Mouse (Mus musculus) cerebellum, adult 8-10 months (tissue): ENCODE measurements around the gene Kirrel.

Source experiments
- DNase-seq: peaks from one replicate; pipeline ENCODE4 v3.0.0; 2022

Gene Kirrel

DNA sequence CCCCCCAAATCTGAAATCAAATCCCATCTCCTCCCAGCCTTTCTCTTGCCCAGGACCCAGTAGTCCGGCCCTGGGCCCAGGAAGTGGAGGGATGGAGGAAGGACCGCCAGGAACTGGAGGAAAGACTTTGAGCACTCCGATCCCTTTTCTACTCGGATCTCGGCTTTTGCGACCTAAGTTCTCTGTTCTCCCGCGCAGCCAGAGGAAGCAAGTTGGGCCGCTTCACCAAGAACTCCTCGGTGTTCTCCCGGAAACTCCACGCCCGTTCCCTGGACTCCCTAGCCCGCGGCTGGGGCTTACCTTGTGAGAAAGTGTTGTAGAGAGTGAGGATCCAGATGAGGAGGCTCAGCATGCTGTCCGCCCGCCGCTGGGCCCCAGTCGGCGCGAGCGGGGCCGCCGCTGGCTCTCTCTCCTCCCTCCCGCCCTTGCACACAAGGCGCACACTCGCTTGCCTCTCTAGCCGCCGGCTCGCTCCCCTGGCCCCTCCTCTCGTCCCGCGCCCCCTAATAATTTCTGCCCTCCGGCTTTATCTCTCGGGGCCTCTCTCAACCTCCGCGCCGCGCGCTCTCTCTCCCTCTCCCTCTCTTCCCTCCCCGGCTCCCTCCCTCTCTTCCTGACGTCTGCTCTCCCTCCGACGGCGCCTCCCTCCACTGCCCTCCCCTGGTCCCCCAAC, at the start of gene Kirrel:
TSS of gene Kirrel (minus strand) at position 652 of the 673 bp plus-strand sequence.
- no peak for DNase-seq

DNA sequence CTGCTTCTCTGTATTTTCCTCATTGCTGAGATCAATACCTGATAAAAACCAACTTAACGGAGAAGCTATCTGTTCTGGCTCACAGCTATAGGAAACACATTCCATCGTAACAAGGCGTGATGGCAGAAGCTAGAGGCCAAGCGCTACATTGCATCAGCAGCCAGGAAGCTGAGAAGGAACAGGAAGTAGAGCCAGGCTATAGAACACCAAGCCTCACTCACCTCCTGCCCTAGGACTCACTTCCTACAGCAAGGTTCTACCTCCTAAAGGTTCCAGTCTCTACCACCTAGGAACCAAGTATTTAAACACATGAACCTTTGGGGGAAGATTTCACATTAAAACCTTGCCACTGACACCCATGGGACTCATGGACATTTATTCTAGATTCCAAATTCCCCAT, 49.1 kb upstream of the Kirrel start:
- no peak for DNase-seq

DNA sequence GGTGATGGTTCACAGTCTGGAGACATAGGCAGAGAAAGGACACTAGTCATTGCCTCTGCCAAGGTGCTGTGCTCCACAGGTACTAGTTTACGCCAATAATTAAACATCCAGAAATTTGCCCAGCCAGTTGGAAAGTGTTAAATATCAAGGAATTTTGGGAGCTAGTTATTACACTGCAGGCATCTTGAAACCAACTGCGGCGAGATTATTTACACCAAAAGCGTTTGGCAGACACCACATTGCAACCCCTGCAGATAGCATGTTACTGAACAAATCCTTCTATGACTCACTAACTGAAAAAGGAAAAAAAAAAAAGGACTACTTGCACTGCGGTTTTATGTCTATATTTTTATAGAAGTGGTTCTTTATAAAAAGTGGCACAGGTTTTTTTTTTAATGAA, 47.8 kb upstream of the Kirrel start:
- DNase-seq, result no peak

GRCm38 (mm10) chr3:87215176-87215575, 40.6 kb upstream of the Kirrel start:
- no peak for DNase-seq

DNA sequence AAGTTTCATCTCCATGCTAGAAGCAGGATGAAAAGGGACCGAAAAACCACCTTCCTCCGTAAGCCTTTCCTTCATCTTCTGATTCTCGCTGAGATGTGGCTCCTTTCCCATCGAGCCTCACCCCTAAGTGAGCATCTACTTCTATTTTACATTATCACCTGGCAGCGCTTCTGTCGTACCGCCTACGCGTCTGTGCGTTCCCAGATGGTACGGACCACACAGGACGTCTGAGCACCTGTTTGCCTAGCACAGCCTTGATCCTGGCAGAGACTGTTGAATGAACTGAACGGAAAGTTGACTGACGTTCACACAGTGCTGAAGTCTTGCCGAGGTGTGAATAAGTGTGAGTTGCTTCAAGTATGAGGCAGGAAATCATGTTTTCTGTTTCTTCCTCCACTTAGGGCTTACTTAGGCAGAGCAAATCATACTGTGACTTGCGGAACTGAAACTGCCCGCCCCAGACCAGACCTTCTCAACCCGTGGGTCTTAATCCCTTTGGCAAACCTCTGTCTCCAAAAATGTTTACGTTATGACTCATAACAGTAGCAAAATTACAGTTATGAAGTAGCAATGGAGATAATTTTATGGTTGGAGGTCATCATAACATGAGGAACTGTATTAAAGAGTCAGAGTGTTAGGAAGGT, 39.8 kb upstream of the Kirrel start:
- no peak for DNase-seq

DNA sequence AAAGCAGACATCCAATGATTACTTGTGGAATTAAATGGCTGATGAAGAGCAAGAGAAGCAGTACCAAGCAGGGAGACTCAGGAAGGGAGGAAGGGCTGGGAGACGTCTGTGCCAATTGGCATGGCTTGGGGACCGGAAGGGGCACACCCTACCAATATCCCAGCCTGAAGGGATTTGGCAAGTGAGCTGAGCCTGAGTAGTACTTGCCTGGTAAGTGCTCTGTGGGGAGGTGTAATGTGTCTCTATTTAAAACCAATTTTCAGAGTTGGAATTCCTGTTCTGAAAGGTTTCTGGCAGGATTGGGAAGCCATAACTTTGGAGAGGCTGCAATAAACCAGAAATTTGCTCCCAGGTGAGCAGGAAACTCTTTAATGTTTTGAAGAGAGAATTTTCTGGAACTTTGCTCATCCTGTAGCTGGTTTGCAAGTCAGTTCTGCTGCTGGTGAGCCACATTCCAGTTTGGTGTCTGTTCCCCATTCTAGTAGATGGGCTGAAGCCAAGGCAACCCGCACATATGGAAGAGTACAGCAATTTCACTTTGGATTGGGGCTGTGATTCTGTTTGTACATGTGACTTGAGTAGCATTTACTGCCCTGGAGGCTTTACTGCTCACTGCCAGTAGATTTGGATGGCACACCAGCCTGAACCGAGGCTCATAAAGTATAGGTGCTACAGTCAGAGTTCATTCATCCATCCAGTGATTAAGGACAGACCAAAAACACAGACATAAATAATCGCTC, 32.0 kb upstream of the Kirrel start:
- DNase-seq, result no peak

DNA sequence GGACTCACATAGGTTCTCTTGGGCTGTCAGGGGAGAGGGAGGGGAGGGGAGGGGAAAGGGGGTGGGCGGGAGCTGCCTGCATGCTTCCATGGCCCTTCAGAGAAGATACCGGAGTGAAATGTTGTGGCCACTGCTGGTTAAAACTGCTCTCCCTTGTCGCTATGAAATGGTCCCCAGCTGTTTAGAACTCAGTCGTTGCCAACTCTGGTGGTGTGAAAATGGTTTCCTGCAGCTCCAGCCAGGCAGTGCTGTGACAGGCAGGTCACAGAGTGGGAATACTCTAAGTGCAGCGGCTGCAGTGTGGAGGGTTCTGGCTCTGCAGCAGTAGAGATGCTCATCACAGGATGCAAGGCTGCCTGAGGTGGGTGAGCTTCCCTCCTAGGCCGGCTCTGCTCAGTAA, 22.1 kb upstream of the Kirrel start:
- no peak for DNase-seq

DNA sequence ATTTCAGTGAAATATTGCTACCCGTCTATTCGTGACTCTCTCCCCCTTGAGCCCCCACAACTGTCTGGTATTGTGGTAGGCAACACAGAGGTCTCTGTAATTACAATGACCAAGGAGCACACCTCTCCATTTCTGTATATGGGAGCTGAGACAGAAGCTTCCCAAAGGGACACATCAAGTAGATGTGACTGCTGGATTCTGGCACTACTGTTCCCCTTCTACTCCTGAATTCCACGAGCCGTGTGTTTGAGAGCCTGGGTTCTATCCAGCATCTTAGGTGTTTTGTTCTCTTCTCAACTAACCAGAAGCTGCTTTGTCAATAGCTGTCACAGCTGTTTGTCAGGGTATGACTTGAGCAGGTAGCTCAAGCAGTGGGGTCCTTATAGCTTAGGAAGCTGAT, 20.5 kb upstream of the Kirrel start:
- no peak for DNase-seq

DNA sequence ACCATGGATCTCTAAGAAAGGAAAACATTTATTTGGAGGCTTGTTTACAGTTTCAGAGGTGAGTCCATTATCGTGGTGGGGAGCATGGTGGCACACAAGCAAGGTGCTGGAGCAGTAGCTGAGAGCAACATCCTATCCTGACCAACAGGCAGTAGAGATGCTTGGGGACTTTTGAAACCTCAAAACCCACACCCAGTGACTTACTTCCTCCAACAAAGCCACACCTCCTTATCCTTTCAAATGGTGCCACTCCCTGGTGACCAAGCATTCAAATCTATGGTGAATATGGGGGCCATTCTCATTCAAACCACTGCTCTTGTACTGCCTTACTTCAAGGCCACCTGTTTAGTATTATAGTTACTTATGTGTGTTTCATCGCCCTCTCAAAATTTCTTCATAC, 20.0 kb upstream of the Kirrel start:
- DNase-seq, result no peak

DNA sequence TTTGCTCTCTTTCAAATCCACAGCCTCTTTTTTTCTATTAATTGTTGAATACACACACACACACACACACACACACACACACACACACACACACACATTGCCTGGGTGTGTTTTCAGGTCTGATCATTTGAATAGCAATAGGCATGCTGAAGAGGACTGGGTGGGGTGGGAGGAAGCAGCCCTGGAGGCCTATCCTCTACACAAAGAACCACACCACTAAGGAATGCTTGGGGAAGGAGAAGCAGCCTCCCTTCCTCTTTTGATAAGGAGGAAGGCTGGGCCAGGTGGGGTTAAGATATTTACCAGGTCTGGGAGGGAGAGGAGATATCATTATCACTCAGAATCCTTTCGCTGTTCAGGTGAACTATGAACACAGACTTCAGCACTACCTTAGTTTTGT, 19.2 kb upstream of the Kirrel start:
- DNase-seq, result no peak

- DNase-seq, result no peak
Observed at GRCm38 (mm10) chr3:87193352-87193751, 18.8 kb upstream of the Kirrel start.

GRCm38 (mm10) chr3:87176687-87177086, 2.1 kb upstream of the Kirrel start:
- no peak for DNase-seq

GRCm38 (mm10) chr3:87175438-87175815, 880 bp upstream of the Kirrel start:
- DNase-seq, result no peak

DNA sequence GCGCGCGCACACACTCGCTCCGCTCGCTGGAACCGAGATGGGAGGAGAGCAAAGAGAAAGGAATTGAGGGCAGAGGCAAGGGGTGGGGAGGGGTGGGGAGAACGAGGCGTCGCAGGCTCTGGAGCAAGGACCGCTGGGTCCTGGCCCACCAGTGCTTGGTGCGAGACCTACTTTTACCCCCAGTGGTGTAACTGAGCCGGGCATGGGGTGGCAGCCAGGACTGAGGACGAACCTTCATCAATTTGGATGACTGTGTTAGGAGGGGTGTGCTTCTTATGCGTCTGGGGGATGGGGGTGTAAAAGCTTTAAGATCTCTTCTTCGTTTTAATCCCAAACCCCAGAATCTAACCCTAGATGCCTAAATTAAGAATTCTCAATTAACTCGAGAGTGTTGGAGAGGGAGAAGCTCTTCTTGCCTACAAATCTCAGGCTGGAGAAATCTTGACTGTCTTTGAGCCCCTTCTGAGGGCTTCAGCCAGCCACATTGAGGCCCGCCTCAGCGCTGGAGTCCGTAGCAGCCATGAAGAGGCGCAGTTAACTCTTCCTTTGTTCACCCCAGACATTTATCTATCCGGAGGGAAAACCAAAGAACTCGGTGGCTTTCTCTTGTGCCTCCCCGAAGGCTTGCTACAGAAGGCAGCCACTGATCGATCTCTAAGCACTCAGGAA, 356 bp upstream of the Kirrel start:
- DNase-seq, result no peak

DNA sequence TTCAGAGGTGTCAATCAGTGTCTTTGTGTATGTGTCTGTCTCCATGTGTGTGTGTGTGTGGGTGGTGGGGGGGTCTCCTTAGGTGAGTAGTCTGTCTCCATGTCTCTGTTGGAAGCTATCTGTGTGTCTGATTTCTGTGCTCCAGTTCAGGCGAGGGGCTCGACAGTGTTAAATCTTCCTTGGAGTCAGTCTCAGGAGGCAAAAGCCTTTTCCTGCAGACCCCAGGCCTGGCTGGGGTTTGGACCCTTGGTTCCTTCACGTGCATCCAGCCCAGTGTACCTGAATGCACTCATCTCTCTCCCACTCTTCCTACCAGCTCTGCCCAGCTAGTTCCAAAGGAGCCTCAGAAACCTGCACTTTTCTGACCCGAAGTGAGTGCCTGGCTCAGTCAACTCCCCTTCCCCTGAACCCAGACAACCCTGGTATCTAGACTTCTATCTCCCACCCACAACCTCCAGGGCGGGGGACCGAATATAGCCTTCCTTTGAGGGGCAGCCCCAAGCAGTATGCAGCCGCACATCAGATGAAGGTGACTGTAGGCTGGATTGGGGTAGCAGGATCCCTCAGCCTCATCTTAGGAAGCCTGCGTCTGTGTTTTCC, 961 bp downstream of the Kirrel start:
- DNase-seq, result no peak

- DNase-seq, result no peak
Observed at GRCm38 (mm10) chr3:87173103-87173444, 1.5 kb downstream of the Kirrel start.

DNA sequence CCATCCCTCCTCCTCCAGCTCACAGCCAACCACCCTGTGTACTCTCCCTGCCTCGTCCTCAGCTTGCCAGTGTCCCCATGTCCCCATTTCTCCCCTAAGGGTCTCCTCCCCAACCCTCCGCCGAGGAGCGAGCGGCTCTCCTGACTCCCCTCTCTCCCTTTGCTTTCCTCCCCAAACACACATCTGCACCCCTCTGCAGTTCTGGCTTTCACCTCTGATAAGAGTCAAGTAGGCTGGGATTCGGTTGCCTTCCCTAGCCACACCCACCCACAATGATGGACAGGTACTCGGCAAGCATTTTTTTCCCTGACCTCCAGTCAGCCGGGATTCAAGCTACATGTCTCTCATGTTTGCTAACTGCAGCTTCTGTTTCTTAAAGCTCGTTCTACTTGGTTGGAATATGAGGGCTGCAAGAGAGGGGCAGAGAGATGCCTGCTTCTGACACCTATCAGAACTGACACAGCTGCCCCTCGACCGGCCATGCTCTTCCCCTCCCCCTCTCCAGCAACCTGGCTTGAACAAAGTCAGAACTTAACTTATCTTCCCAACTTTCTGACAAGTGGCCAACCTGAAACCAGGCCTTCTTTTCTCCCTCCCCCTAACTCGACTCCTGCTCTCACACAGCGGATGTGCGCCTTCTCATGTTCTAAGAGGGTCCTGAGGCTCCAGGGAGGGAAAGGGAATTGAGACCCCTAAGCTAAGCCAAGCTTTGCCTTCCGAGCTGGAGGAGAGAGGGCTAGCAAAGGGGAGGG, 2.0 kb downstream of the Kirrel start:
- no peak for DNase-seq

- DNase-seq, result no peak
Observed at GRCm38 (mm10) chr3:87171201-87172100, 3.1 kb downstream of the Kirrel start.

- no peak for DNase-seq
Observed at GRCm38 (mm10) chr3:87169402-87170015, 5.0 kb downstream of the Kirrel start.

- no peak for DNase-seq
Observed at GRCm38 (mm10) chr3:87168756-87169155, 5.8 kb downstream of the Kirrel start.

DNA sequence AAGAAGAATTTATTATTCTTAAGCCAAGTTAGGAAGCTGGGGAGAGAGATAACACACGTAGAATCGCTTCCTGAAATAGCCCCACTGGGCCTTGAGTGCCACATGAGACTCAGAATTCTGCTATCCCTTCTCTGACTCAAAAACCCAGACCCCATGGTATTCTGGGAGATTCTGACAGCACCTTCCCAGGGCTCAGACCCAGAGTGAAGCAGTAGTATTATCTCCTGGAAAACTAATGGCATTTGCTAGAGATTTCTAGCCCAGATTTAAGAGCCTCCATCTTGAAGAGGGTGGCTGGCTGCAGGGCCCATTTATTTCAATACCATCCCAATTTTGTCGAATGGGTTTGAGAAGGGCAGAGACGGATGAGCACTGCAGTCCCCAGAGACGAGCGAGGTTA, 6.9 kb downstream of the Kirrel start:
- no peak for DNase-seq
